Mouse (Mus musculus) c-Kit-negative CD71-positive TER-119-positive erythroid progenitor cells, embryonic 14.5 days (primary cell): ENCODE data around the gene Hist1h2ao.
A peak's percentile ranks its signal among the peaks of the same experiment; 100 is the strongest.
"Not testable (repeated sequence)": the region's sequence is repeated elsewhere in the genome, so short reads cannot be mapped to it uniquely, and the experiment has no call there.

ENCODE experiments used
- DNase-seq: peaks from one replicate; pipeline ENCODE4 v3.0.0-alpha.2; 2013; ENCODE audit warnings: low read depth, low spot score

Hist1h2ao gene

DNA sequence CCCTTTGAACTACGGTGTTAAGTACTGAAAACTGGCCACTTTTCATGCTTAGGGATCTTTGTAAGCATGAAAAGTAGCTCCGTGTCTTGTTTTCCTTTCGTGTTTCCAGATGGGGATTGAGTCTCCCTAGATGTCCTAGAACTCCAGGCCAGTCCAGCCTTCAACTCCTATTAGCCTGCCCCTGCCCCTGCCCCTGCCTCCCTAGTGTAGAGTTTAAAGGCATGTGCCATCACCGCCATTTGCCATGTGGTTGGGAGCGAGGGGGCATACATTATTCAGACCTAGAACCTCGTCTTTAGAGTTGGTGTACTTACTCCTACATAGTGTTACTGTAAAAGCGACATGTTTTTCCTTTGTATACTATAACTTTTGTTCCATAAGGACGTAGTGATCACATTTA lies 809 bp downstream of the Hist1h2ao start:
- DNase-seq = not testable (repeated sequence)

DNA sequence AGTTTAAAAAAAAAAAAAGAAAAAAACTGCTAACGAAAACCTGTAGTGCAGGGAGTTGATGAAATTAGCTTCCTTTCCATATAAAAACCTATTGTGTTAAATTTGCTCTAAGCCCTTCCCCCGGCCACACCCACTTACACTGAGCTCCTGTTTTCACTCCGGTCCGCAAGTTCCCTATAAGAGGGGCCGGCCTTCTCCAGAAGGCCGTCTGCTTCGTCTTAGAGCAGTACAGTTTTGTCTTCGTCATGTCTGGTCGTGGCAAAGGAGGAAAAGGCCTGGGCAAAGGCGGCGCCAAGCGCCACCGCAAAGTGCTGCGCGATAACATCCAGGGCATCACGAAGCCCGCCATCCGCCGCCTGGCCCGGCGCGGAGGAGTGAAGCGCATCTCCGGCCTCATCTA lies 1.3 kb downstream of the Hist1h2ao start, which contains the start of gene Hist1h4m:
Gene Hist1h4m (plus strand): TSS at position 208 of the 400 bp plus-strand sequence.
- not testable (repeated sequence) for DNase-seq

DNA sequence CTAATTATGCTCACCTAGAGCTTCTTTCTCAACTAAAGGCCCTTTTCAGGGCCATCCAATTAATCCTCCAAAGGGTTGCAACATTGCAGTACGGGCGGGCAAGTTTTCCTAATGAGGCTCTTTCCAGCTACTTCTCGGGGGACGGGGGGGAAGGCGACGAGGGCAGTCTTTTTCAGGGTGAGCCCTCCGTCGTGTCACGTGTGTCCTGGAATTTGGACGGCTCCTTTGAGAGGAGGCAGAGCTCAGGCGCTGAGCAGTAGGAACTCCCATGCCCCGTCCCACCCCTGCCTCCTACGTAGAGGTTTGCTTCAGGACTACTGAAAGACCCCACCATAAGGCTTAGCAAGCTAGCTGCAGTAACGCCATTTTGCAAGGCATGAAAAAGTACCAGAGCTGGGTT lies 1.8 kb downstream of the Hist1h2ao start:
- not testable (repeated sequence) for DNase-seq

DNA sequence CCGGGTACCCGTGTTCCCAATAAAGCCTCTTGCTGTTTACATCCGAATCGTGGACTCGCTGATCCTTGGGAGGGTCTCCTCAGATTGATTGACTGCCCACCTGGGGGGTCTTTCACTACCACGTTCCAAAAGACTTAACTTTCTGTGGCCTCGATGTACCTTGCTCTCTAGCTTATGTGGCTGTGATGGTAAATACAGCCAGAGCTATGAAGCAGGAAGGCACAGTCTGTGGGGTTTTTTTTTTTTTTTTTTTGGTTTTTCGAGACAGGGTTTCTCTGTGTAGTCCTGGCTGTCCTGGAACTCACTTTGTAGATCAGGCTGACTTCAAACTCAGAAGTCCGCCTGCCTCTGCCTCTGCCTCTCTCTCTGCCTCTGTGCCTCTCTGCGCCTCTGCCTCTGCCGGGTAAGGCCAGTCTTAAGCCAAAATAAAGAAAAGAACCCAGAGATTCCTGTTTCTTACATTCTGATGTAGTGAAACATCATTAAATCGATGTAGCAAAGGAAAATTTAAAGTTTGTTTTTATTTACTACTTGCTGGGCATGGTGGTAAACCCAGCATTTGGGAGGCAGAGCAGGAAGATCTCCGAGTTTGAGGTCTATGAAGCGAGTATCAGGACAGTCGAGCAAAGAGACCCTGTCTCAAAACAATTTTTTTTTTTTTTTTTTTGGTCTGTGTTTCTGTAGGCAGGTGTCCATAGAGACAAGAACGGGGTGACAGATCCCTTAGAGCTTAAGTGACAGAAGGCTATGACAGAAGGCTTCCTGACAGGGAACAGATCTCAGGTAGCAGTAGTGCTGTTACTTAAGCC lies 10.0 kb downstream of the Hist1h2ao start:
- not testable (repeated sequence) for DNase-seq

DNA sequence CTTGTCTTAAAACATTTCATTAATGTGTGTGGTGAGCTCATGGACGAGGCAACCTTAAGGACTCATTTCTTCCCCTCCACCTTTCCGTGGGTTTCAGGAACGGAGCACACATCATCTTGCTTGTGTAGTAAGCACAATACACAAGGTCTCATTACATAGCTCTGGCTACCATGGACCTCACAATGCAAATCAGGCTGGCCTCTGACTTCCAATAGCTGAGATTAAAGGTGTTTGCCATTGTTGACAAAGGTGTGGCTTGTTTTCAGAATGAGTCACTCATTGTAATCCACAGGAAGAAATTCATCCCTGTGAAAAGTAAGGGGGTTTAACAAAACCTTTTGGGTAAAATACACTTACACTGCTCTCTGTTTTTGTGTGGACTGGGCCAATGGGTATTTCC lies 18.2 kb downstream of the Hist1h2ao start:
- no peak for DNase-seq

DNA sequence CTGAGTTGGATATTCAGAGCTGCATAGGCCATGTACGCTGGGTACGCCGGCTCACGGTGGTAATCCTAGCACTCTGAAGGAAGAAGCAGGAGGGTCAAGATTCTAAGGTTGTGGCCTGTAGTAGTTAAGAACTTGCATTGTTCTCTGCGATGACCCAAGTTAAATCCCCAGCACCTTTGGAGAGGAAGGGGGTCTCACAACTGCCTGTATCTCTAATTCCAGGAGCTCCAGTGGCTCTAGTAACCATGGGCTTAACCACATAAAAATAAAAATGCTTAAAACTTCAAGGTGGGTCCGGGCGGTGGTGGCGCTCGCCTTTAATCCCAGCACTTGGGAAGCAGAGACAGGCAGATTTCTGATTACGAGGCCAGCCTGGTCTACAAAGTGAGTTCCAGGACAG lies 20.1 kb downstream of the Hist1h2ao start:
- no peak for DNase-seq

DNA sequence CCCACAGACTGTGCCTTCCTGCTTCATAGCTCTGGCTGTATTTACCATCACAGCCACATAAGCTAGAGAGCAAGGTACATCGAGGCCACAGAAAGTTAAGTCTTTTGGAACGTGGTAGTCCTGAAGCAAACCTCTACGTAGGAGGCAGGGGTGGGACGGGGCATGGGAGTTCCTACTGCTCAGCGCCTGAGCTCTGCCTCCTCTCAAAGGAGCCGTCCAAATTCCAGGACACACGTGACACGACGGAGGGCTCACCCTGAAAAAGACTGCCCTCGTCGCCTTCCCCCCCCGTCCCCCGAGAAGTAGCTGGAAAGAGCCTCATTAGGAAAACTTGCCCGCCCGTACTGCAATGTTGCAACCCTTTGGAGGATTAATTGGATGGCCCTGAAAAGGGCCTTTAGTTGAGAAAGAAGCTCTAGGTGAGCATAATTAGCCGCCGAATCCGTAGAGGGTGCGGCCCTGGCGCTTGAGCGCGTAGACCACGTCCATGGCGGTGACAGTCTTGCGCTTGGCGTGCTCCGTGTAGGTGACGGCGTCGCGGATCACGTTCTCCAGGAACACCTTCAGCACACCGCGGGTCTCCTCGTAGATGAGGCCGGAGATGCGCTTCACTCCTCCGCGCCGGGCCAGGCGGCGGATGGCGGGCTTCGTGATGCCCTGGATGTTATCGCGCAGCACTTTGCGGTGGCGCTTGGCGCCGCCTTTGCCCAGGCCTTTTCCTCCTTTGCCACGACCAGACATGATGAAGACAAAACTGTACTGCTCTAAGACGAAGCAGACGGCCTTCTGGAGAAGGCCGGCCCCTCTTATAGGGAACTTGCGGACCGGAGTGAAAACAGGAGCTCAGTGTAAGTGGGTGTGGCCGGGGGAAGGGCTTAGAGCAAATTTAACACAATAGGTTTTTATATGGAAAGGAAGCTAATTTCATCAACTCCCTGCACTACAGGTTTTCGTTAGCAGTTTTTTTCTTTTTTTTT lies 21.4 kb downstream of the Hist1h2ao start, which contains the start of gene Hist1h4n:
Gene Hist1h4n (minus strand): TSS at position 779 of the 977 bp plus-strand sequence.
- not testable (repeated sequence) for DNase-seq

DNA sequence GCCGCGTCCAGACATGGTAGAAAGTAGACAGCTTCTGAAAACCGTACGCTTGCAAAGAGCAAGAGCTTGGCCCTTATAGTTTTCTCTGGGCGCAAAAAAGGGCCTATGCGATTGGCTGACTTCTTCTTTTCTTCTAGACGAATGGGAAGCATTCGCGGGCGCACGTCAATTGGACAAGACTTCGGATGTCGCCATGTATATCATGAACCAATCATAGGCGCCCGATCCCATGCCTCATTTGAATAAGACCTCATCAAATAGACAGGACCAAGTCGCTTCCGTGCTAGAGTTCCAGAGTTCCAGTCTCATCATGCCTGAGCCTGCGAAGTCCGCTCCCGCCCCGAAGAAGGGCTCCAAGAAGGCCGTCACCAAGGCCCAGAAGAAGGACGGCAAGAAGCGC lies 23.2 kb downstream of the Hist1h2ao start, which contains the start of the genes Hist1h2ap and Hist1h2br:
Gene Hist1h2ap (minus strand): TSS at position 47 of the 400 bp plus-strand sequence.
Gene Hist1h2br (plus strand): TSS at position 283 of the 400 bp plus-strand sequence.
- not testable (repeated sequence) for DNase-seq

DNA sequence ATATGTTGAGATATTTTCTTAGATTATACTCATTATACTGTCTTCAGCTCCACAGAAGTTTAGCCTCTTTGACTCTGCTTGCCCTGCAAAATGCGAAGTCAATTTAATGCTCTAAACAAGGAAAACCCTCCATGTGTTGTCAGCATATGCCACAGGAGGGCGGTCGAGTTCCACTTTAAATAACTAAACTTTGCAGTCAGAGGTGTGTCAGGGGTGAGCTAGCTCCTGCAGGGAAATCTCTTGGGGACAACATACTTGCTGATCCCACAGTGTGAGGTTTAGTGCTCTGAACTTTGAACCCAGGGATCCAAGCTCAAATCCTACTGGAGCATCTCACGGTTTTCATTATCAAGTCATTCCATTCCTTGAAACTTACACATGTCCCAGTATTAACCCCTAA lies 30.2 kb downstream of the Hist1h2ao start:
- DNase-seq = not testable (repeated sequence)

DNA sequence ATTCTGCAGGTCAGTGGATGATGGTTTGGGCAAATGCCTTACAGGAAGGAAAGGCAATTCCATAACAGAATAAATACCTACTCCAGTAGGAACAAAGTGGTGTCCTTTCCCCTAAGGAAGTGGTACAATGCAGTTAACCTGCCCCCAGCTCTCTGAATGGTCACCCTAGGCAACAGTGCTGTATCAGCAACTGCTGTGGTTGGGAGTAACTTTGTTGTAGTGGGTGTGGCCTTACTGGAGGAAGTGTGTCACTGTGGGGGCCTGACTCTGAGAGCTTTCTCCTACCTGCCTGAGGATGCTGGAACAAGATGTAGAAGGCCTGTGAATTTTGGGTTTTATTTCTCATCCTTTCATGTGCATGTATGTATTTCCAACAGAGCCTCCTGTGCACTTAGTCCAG lies 36.1 kb downstream of the Hist1h2ao start:
- DNase-seq = not testable (repeated sequence)

DNA sequence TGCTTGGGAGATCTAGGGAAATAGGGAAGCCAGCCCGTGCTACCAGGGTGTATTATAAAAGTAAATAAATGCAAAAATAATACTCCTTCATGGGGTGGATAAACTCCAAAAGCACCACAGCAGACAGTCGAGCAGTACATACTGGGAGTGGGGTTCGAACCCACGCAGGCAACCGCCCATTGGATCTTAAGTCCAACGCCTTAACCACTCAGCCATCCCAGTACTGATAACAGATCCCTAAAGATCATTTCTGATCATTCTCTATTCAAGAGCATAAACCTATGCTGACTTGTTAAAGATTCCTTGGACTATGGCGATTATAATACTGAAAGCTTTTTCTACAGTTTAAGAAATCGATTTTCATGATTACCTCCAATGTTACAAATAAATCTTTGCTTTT lies 37.6 kb downstream of the Hist1h2ao start:
- no peak for DNase-seq

DNA sequence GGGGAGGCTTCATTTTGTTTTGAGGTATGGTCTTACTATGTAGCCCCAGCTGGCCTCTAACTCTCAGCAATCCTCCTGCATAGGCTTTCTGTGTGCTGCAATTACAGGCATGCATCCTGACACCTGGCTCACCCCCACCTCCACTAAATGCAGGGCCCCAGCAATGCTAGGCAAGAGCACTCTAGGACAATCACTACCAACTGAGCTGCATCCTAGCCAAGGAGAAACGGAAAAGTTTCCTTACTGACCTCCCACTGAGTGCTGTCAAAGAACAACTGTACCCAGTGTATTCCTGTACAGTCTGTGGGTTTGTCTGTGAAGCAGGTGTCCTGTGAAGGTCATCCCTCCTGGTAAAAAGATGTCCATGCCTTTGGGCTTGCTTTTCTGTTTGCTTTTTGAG lies 40.4 kb downstream of the Hist1h2ao start:
- not testable (repeated sequence) for DNase-seq

DNA sequence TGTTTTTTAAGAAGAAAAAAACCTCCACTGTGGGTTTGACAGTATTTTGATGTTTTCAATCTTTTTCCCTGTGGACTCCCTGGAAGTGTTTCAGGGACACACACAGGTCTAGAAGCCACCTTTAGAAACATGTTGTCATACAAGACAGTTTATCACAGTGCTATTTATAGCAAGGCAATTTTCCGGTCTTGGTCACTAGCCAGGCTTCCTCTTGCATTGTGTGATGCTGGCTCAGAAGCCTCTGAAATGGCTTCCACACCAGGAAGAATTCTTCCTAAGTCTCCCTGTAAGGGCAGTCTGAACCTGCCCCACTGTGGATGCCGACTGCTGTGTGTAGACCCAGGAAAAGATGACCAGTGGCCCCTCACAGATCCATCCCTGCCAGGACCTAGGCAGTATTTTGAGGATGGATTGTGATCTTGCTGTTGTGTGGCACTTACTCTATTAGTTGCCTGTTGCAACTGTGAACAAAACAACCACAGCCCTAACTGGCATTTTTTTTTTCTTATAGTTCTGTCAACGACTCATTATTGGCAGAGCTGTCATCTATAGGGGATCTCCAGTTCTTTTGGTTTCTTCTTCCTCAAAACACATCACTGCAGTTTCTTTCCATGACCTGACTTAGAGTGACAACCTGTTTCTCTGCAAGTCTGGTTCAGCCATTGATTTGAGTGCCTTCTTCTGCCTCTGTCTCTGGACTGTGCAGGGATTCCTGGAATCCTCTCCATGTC lies 42.1 kb downstream of the Hist1h2ao start:
- DNase-seq = no peak

DNA sequence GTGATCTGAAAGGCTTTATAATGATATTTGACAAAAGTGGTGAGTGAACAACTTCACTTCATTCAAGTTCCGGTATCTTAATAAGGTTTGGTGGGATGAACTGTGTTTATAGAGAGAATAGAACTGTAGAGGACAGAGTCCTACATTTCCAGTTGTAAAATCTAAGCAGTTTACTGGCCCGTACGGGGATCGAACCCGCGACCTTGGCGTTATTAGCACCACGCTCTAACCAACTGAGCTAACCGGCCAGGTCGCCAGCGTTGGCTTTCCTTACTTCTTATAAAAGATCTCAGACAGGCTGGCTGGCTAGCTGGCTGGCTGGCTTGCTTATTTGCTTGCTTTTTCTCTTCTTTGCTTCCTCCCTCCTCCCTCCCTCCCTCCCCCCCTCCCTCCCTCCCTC lies 44.9 kb downstream of the Hist1h2ao start:
- peak; percentile 48 for DNase-seq

DNA sequence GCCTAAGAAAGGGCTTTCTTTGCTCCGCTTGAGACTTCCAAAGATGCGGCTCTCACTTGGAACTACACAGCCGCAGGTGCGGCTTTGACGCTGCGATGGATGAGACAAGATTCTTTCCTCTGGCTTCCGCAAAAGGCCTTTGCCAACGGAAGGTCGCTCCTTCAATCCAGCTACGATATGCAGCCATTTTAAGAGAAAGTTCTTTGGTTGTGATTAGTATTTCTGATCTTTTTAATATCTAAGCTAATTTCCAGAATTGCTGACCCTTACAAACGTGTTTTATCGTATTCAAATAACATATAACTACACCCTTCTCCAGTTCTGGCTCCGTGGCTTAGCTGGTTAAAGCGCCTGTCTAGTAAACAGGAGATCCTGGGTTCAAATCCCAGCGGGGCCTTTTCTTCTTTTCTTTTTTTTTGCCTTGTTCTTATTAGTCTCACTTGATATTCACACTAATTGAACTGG lies 45.5 kb downstream of the Hist1h2ao start:
- peak; percentile 47 for DNase-seq
